Comparison of ENCODE assay signal across 8 mouse cellular contexts in the genomic region with DNA sequence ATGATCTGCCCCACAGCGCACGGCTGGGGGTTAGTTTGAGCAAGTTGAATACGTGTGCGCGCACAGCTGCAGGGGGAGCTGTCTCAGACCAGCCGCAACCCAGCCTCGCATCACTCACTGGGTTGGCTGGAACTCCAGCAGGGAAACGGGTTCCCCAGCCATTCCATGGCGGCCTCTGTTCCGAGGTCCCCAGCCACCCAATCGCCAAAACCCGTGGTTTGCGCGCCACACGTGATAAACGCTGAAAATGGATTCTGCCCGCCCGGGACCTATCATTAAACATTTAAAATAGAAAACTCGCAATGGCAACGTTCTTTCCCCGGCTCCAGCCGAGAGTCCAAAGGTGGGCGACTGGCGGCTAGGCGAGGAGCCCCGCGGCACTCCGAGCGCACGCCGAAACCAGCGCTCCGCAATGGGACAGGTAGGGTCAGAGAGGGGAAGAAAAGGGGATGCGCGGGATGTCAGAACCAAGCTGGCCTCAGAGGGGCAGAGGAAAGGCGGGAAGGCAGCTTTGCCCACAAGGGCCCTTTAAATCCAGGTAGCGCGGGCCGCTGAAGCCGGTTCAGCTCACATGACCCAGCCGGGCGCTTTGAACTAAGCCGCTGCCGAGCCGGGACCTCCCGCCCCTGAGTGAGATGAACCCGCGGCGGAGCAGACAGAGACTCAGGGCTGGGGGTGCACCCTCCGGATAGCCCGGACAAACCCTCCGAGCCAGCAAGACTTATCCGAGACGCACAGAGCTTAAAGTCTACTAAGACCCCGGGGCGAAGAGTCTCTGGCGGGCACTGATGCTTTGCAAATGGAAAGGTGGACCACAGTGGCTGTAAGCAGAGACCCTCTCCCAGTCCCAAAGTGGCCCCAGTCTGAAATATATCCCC. TPM values are rescaled to one million over a fixed set of nuclear protein-coding genes. Genes with fewer than 3 reads are reported as not detected.
DNase-seq lines count a peak whose midpoint lies in the region; ATAC-seq and TF ChIP-seq lines count a peak whose summit lies in the region.

No protein-coding gene starts in this region.

- no peak for DNase-seq in heart, embryonic 10.5 days (ENCODE audit: low spot score)
- DNase-seq in heart, postnatal 25 days (ENCODE audit: low spot score), result no peak
- peak; percentile 24 for DNase-seq in brain, adult 2 months (ENCODE audit: low read depth, low spot score)
- peak; percentile 65 for DNase-seq in hindbrain, embryonic 10.5 days (ENCODE audit: low spot score)
- peak; percentile 82 for DNase-seq in limb, embryonic 11.5 days (ENCODE audit: low spot score)
- no peak for DNase-seq in ovary, postnatal 14 days (ENCODE audit: low spot score)

- no peak for TF ChIP-seq POLR2A in olfactory bulb, adult 2 months (IDR thresholded peaks at IDR 0.05; ENCODE audit: insufficient read depth, low read depth, low read length)

- no peak for TF ChIP-seq CTCF in olfactory bulb, adult 2 months (IDR thresholded peaks at IDR 0.05; ENCODE audit: insufficient read depth, low read depth, low read length)

- H3K4me3 ChIP-seq in heart, embryonic 10.5 days, result peak overlapping the region; percentile 72
- H3K4me3 ChIP-seq in hindbrain, embryonic 10.5 days, result peak overlapping the region; percentile 63
- peak overlapping the region; percentile 69 for H3K4me3 ChIP-seq in limb, embryonic 11.5 days (ENCODE audit: low read depth, low read length)
- peak overlapping the region; percentile 36 for H3K4me3 ChIP-seq in olfactory bulb, adult 2 months (ENCODE audit: insufficient read depth, low read depth, low read length)

- peaks cover 83% of the 10 kb centered on the region for H3K27me3 ChIP-seq in heart, embryonic 10.5 days (ENCODE audit: insufficient read depth, poor library complexity, severe bottlenecking)
- H3K27me3 ChIP-seq in hindbrain, embryonic 10.5 days (ENCODE audit: insufficient read depth, poor library complexity, severe bottlenecking), result peaks cover 99% of the 10 kb centered on the region
- 0 out of 2 replicates have a peak, but pooled peaks cover 4% of the 10 kb centered on the region for H3K27me3 ChIP-seq in limb, embryonic 11.5 days (ENCODE audit: control insufficient read depth, insufficient read depth, low read length)

- H3K4me2 ChIP-seq in limb, embryonic 11.5 days (ENCODE audit: low read depth, severe bottlenecking), result peak overlapping the region; percentile 100

- H3K9ac ChIP-seq in limb, embryonic 11.5 days (ENCODE audit: low read length), result peak overlapping the region; percentile 73

- ATAC-seq in limb, embryonic 11.5 days (ENCODE audit: insufficient number of reproducible peaks, low FRiP score, low TSS enrichment, low read depth), result no peak
- ATAC-seq in frontal cortex, adult (ENCODE audit: low TSS enrichment), result no peak

- peak overlapping the region; percentile 88 for H3K27ac ChIP-seq in heart, embryonic 10.5 days
- H3K27ac ChIP-seq in hindbrain, embryonic 10.5 days, result peak overlapping the region; percentile 84
- peak overlapping the region; percentile 91 for H3K27ac ChIP-seq in limb, embryonic 11.5 days (replicated peaks; ENCODE audit: low read depth, low read length)
- no peak overlapping the region for H3K27ac ChIP-seq in olfactory bulb, adult 2 months (ENCODE audit: insufficient read depth, low read depth, low read length)

- WGBS in heart, embryonic 10.5 days, result under 1% methylated on average over 57 of the region's 57 CpGs
- WGBS in hindbrain, embryonic 10.5 days, result under 1% methylated on average over 57 of the region's 57 CpGs
- under 1% methylated on average over 57 of the region's 57 CpGs for WGBS in limb, embryonic 11.5 days
- WGBS in olfactory bulb, adult 2 months, result 1% methylated on average over 57 of the region's 57 CpGs

- peaks cover 83% of the 10 kb centered on the region for H3K4me1 ChIP-seq in heart, embryonic 10.5 days
- H3K4me1 ChIP-seq in hindbrain, embryonic 10.5 days (replicated peaks), result peaks cover 82% of the 10 kb centered on the region
- H3K4me1 ChIP-seq in limb, embryonic 11.5 days (ENCODE audit: control insufficient read depth, insufficient read depth, low read length), result peaks cover 52% of the 10 kb centered on the region
- peaks cover 28% of the 10 kb centered on the region for H3K4me1 ChIP-seq in olfactory bulb, adult 2 months (ENCODE audit: control insufficient read depth, insufficient read depth, low read length)

- no peaks in the 10 kb centered on the region for H3K9me3 ChIP-seq in heart, embryonic 10.5 days
- no peaks in the 10 kb centered on the region for H3K9me3 ChIP-seq in hindbrain, embryonic 10.5 days
- no peaks in the 10 kb centered on the region for H3K9me3 ChIP-seq in limb, embryonic 11.5 days (ENCODE audit: control insufficient read depth, low read length)

- no peaks in the 10 kb centered on the region for H3K36me3 ChIP-seq in heart, embryonic 10.5 days
- no peaks in the 10 kb centered on the region for H3K36me3 ChIP-seq in hindbrain, embryonic 10.5 days
- H3K36me3 ChIP-seq in limb, embryonic 11.5 days (ENCODE audit: control insufficient read depth, insufficient read depth, low read length), result no peaks in the 10 kb centered on the region

- intact Hi-C loops in heart, postnatal 25 days (cut with DNase I), result no loop called here

RNA-seq across cellular contexts. Expression of a gene that starts 1.1 kb away (rescaled TPM):
- polyA plus RNA-seq in heart, embryonic 10.5 days (2016; fragmentation: Nextera tagmentation; extraction: Ambion mirVana), result 49.5 and 70.0 TPM in 2 replicates
- 1 to 10 TPM in 1 of 2 experiments, under 1 TPM in 1; 0.83 to 1.6 TPM for total RNA-seq in heart, postnatal 25 days (2021)
- 12.9 and 14.8 TPM in 2 replicates for polyA plus RNA-seq in hindbrain, embryonic 10.5 days (2016; fragmentation: Nextera tagmentation; extraction: Ambion mirVana)
- polyA plus RNA-seq in limb, embryonic 11.5 days (2014; fragmentation: Nextera tagmentation; extraction: Ambion mirVana), result 38.1 and 40.9 TPM in 2 replicates
- not detected in 2 replicates for polyA plus RNA-seq in olfactory bulb, adult 2 months (2012; ENCODE audit: insufficient read depth, insufficient read length, low replicate concordance, missing spikeins)

RNA-seq across cellular contexts. Expression of a gene that starts 38.5 kb away (rescaled TPM):
- polyA plus RNA-seq in heart, embryonic 10.5 days (2016; fragmentation: Nextera tagmentation; extraction: Ambion mirVana), result 0.06 and 0.20 TPM in 2 replicates
- not detected for total RNA-seq in heart, postnatal 25 days (2021)
- polyA plus RNA-seq in hindbrain, embryonic 10.5 days (2016; fragmentation: Nextera tagmentation; extraction: Ambion mirVana), result 0.47 and 0.49 TPM in 2 replicates
- 0.95 and 1.7 TPM in 2 replicates for polyA plus RNA-seq in limb, embryonic 11.5 days (2014; fragmentation: Nextera tagmentation; extraction: Ambion mirVana)
- not detected in 2 replicates for polyA plus RNA-seq in olfactory bulb, adult 2 months (2012; ENCODE audit: insufficient read depth, insufficient read length, low replicate concordance, missing spikeins)

Comparison
In these comparisons a context has a peak if more than half of its experiments do, and no peak if none do; other contexts are left out.
1. DNase-seq: peak in brain, adult 2 months (single experiment), hindbrain, embryonic 10.5 days (single experiment) and limb, embryonic 11.5 days (single experiment); none in heart, embryonic 10.5 days (single experiment), heart, postnatal 25 days (single experiment) and ovary, postnatal 14 days (single experiment).
2. Peak in every context shown above with its lines, with median percentiles within 50 percentile points of each other: H3K4me3 ChIP-seq.